Mouse (Mus musculus) forebrain, embryonic 15.5 days (tissue): ENCODE data around the gene Gm49337. TPM values are rescaled to one million over a fixed set of nuclear protein-coding genes. Genes with fewer than 3 reads are reported as not detected.
"Not testable (repeated sequence)": the region's sequence is repeated elsewhere in the genome, so short reads cannot be mapped to it uniquely, and the experiment has no call there.

Experiments
- ATAC-seq: fragments of 200-750 bp; cut with Nextera tagmentation; replicated peaks from 2 replicates; pipeline ENCODE4 v1.8.0; 2017; ENCODE audit warnings: mild to moderate bottlenecking, moderate TSS enrichment, moderate library complexity
- H3K27ac ChIP-seq: fragments of 300-500 bp; sonication (generic); replicated peaks from 2 replicates; pipeline ENCODE4 v1.5.1; 2015; ENCODE audit warnings: mild to moderate bottlenecking, inconsistent platforms
- H3K27me3 ChIP-seq: fragments of 300-500 bp; sonication (generic); 2 replicates; pipeline ENCODE4 v1.6.1; 2015; ENCODE audit warnings: inconsistent platforms
- H3K36me3 ChIP-seq: fragments of 300-500 bp; sonication (generic); 2 replicates; pipeline ENCODE4 v1.6.1; 2015; ENCODE audit warnings: mild to moderate bottlenecking, inconsistent platforms
- H3K4me1 ChIP-seq: fragments of 300-500 bp; sonication (generic); 2 replicates; pipeline ENCODE4 v1.6.1; 2015; ENCODE audit warnings: inconsistent platforms
- H3K4me2 ChIP-seq: fragments of 300-500 bp; sonication (generic); replicated peaks from 2 replicates; pipeline ENCODE4 v1.6.1; 2015; ENCODE audit warnings: mild to moderate bottlenecking, inconsistent platforms
- H3K4me3 ChIP-seq: fragments of 300-500 bp; sonication (generic); 2 replicates; pipeline ENCODE4 v1.5.1; 2015; ENCODE audit warnings: mild to moderate bottlenecking, inconsistent platforms
- H3K9ac ChIP-seq: fragments of 300-500 bp; sonication (generic); replicated peaks from 2 replicates; pipeline ENCODE4 v1.6.1; 2015; ENCODE audit warnings: mild to moderate bottlenecking, inconsistent platforms
- H3K9me3 ChIP-seq: fragments of 300-500 bp; sonication (generic); 2 replicates; pipeline ENCODE4 v1.6.1; 2016; ENCODE audit warnings: inconsistent platforms
- WGBS: fragments of 180-500 bp; shearing (Covaris S2); methylation state at CpG from one replicate; pipeline ENCODE4 v1.1.7; 2015; ENCODE audit warnings: mixed read lengths; 5-methylcytosine and 5-hydroxymethylcytosine counted together
- polyA plus RNA-seq: library from polyadenylated mRNA; unstranded; fragments of >200 nt; fragmentation: Nextera tagmentation; extraction: Ambion mirVana; gene quantifications from 2 replicates; pipeline ENCODE4 v1.2.1, GENCODE M21; 2015

Gene Gm49337
- polyA plus RNA-seq, 1 experiment from 2014 or later: not detected

- H3K4me3 ChIP-seq: no peak overlapping the region
- H3K36me3 ChIP-seq: no peaks in the 10 kb centered on the region
- 5% methylated on average over 12 of the region's 12 CpGs for WGBS
- 0 out of 2 replicates have a peak, but pooled peaks cover 4% of the 10 kb centered on the region for H3K4me1 ChIP-seq
- H3K27ac ChIP-seq: no peak overlapping the region
- H3K9ac ChIP-seq: no peak overlapping the region
- no peaks in the 10 kb centered on the region for H3K27me3 ChIP-seq
- H3K9me3 ChIP-seq: no peaks in the 10 kb centered on the region
- no peak for ATAC-seq
- H3K4me2 ChIP-seq: peak overlapping the region; percentile 21
These were observed 9.6 kb downstream of the Gm49337 start for GRCm38 (mm10) chr4:116182745-116183144.

- no peak overlapping the region for H3K9ac ChIP-seq
- no peaks in the 10 kb centered on the region for H3K9me3 ChIP-seq
- H3K4me1 ChIP-seq: 0 out of 2 replicates have a peak, but pooled peaks cover 4% of the 10 kb centered on the region
- no peak overlapping the region for H3K4me2 ChIP-seq
- H3K4me3 ChIP-seq: no peak overlapping the region
- no peaks in the 10 kb centered on the region for H3K36me3 ChIP-seq
- H3K27ac ChIP-seq: no peak overlapping the region
- WGBS: 91% methylated on average over 4 of the region's 4 CpGs
- no peak for ATAC-seq
- H3K27me3 ChIP-seq: no peaks in the 10 kb centered on the region
These were observed 11.9 kb downstream of the Gm49337 start for GRCm38 (mm10) chr4:116185083-116185482.

GRCm38 (mm10) chr4:116192286-116192835 lies 19.2 kb downstream of the Gm49337 start:
- no peak for ATAC-seq
- no peak overlapping the region for H3K4me3 ChIP-seq
- no peaks in the 10 kb centered on the region for H3K27me3 ChIP-seq
- no peak overlapping the region for H3K9ac ChIP-seq
- H3K27ac ChIP-seq: no peak overlapping the region
- H3K4me1 ChIP-seq: no peaks in the 10 kb centered on the region
- WGBS: 64% methylated on average over 4 of the region's 4 CpGs
- no peaks in the 10 kb centered on the region for H3K36me3 ChIP-seq
- no peak overlapping the region for H3K4me2 ChIP-seq
- H3K9me3 ChIP-seq: no peaks in the 10 kb centered on the region

GRCm38 (mm10) chr4:116193583-116194383 lies 20.6 kb downstream of the Gm49337 start:
- Histone ChIP-seq H3K9me3 (no peaks in the 10 kb centered on the region), H3K36me3 (no peaks in the 10 kb centered on the region), H3K27ac (no peak overlapping the region), H3K4me3 (no peak overlapping the region), H3K4me1 (no peaks in the 10 kb centered on the region), H3K27me3 (no peaks in the 10 kb centered on the region), H3K4me2 (no peak overlapping the region), H3K9ac (no peak overlapping the region)
- 60% methylated on average over 9 of the region's 9 CpGs for WGBS
- no peak for ATAC-seq

- ATAC-seq: no peak
- Histone ChIP-seq H3K9ac (no peak overlapping the region), H3K4me1 (no peaks in the 10 kb centered on the region), H3K9me3 (no peaks in the 10 kb centered on the region), H3K36me3 (no peaks in the 10 kb centered on the region), H3K27me3 (no peaks in the 10 kb centered on the region), H3K4me2 (no peak overlapping the region), H3K27ac (no peak overlapping the region), H3K4me3 (no peak overlapping the region)
- 78% methylated on average over 2 of the region's 2 CpGs for WGBS
These were observed 25.2 kb downstream of the Gm49337 start for GRCm38 (mm10) chr4:116198422-116198821.

GRCm38 (mm10) chr4:116204422-116204821 lies 31.2 kb downstream of the Gm49337 start:
- Histone ChIP-seq H3K4me2 (no peak overlapping the region), H3K9me3 (no peaks in the 10 kb centered on the region), H3K4me3 (no peak overlapping the region), H3K27me3 (no peaks in the 10 kb centered on the region), H3K36me3 (no peaks in the 10 kb centered on the region), H3K27ac (no peak overlapping the region), H3K9ac (no peak overlapping the region), H3K4me1 (no peaks in the 10 kb centered on the region)
- no peak for ATAC-seq
- WGBS: 78% methylated on average over 3 of the region's 3 CpGs

- no peaks in the 10 kb centered on the region for H3K27me3 ChIP-seq
- H3K9me3 ChIP-seq: no peaks in the 10 kb centered on the region
- H3K36me3 ChIP-seq: no peaks in the 10 kb centered on the region
- H3K27ac ChIP-seq: no peak overlapping the region
- no peaks in the 10 kb centered on the region for H3K4me1 ChIP-seq
- H3K4me3 ChIP-seq: no peak overlapping the region
- H3K9ac ChIP-seq: no peak overlapping the region
- H3K4me2 ChIP-seq: no peak overlapping the region
- no peak for ATAC-seq
- WGBS: 82% methylated on average over 4 of the region's 4 CpGs
These were observed 33.3 kb downstream of the Gm49337 start for GRCm38 (mm10) chr4:116206531-116206930.

GRCm38 (mm10) chr4:116208891-116209290 lies 35.7 kb downstream of the Gm49337 start:
- Histone ChIP-seq H3K27ac (no peak overlapping the region), H3K4me3 (no peak overlapping the region), H3K9me3 (no peaks in the 10 kb centered on the region), H3K27me3 (no peaks in the 10 kb centered on the region), H3K4me2 (no peak overlapping the region), H3K9ac (no peak overlapping the region), H3K4me1 (no peaks in the 10 kb centered on the region), H3K36me3 (no peaks in the 10 kb centered on the region)
- 91% methylated on average over 1 of the region's 1 CpGs for whole genome bisulfite sequencing
- no peak for ATAC-seq

GRCm38 (mm10) chr4:116215895-116216605 lies 42.9 kb downstream of the Gm49337 start:
- no peak for ATAC-seq
- Histone ChIP-seq H3K9ac (no peak overlapping the region), H3K4me3 (no peak overlapping the region), H3K4me1 (peaks cover 8% of the 10 kb centered on the region), H3K36me3 (no peaks in the 10 kb centered on the region), H3K27ac (no peak overlapping the region), H3K4me2 (no peak overlapping the region), H3K27me3 (no peaks in the 10 kb centered on the region), H3K9me3 (no peaks in the 10 kb centered on the region)
- WGBS: 97% methylated on average over 2 of the region's 2 CpGs

GRCm38 (mm10) chr4:116217046-116217445 lies 43.9 kb downstream of the Gm49337 start:
- WGBS: 50% methylated on average over 2 of the region's 2 CpGs
- no peak for ATAC-seq
- H3K36me3 ChIP-seq: no peaks in the 10 kb centered on the region

GRCm38 (mm10) chr4:116217661-116218060 lies 44.5 kb downstream of the Gm49337 start:
- WGBS: 83% methylated on average over 1 of the region's 1 CpGs
- not testable (repeated sequence) for ATAC-seq, H3K4me3 ChIP-seq, H3K27me3 ChIP-seq, H3K4me2 ChIP-seq, H3K9ac ChIP-seq, H3K27ac ChIP-seq, H3K9me3 ChIP-seq, H3K36me3 ChIP-seq, H3K4me1 ChIP-seq

More at GRCm38 (mm10) chr4:116217046-116217445, 43.9 kb downstream of the Gm49337 start:
- Histone ChIP-seq H3K4me2 (no peak overlapping the region), H3K9ac (no peak overlapping the region), H3K9me3 (no peaks in the 10 kb centered on the region), H3K4me1 (peaks cover 8% of the 10 kb centered on the region), H3K27me3 (no peaks in the 10 kb centered on the region), H3K27ac (no peak overlapping the region), H3K4me3 (no peak overlapping the region)

GRCm38 (mm10) chr4:116219056-116219455 lies 45.9 kb downstream of the Gm49337 start:
- H3K4me1 ChIP-seq: peaks cover 8% of the 10 kb centered on the region
- no peak overlapping the region for H3K9ac ChIP-seq
- H3K36me3 ChIP-seq: no peaks in the 10 kb centered on the region
- no peaks in the 10 kb centered on the region for H3K9me3 ChIP-seq
- H3K27me3 ChIP-seq: no peaks in the 10 kb centered on the region
- no peak overlapping the region for H3K4me3 ChIP-seq
- H3K4me2 ChIP-seq: no peak overlapping the region
- no peak for ATAC-seq
- 75% methylated on average over 1 of the region's 1 CpGs for WGBS
- H3K27ac ChIP-seq: no peak overlapping the region
